Mouse (Mus musculus) adrenal gland, postnatal 14 days (tissue): Measurements from ENCODE around the gene Tnks1bp1. TPM values are rescaled to one million over a fixed set of nuclear protein-coding genes. Genes with fewer than 3 reads are reported as not detected.

Source experiments
- DNase-seq: peaks from one replicate; pipeline ENCODE4 v3.0.0; 2021; ENCODE audit warnings: mixed read lengths
- long read RNA-seq, 2 experiments: library from polyadenylated mRNA; stranded (forward); transcript quantifications; one replicate each; pipeline ENCODE4 v2.0.0; 2021
- total RNA-seq: library from RNA; stranded (reverse); gene quantifications from 2 replicates; pipeline ENCODE4 v1.2.3, GENCODE M21; 2021

Tnks1bp1 gene
- 111 and 120 TPM in 2 replicates for total RNA-seq
- long read RNA-seq, experiment 1, full-length matches to known transcripts, result 1 of 24 reads
- long read RNA-seq, experiment 1, partial matches to known transcripts, result 13 of 24 reads
- long read RNA-seq, experiment 1, other reads (novel, unspliced or antisense), result 10 of 24 reads
- long read RNA-seq, experiment 2, full-length matches to known transcripts, result 1 of 22 reads
- long read RNA-seq, experiment 2, partial matches to known transcripts, result 14 of 22 reads
- long read RNA-seq, experiment 2, other reads (novel, unspliced or antisense), result 7 of 22 reads

GRCm38 (mm10) chr2:85047596-85048167, at the start of gene Tnks1bp1:
Gene Tnks1bp1, plus strand, starts transcription at chr2:85048022.
- peak; percentile 99 for DNase-seq

- no peak for DNase-seq
Observed at GRCm38 (mm10) chr2:84999486-85000181, 48.2 kb upstream of the Tnks1bp1 start.

GRCm38 (mm10) chr2:85001497-85001896, 46.3 kb upstream of the Tnks1bp1 start:
- no peak for DNase-seq

GRCm38 (mm10) chr2:85002575-85002974, 45.2 kb upstream of the Tnks1bp1 start:
- no peak for DNase-seq

GRCm38 (mm10) chr2:85004341-85004740, 43.5 kb upstream of the Tnks1bp1 start:
- no peak for DNase-seq

- DNase-seq, result no peak
Observed at GRCm38 (mm10) chr2:85006600-85006999, 41.2 kb upstream of the Tnks1bp1 start.

GRCm38 (mm10) chr2:85007729-85008128, 40.1 kb upstream of the Tnks1bp1 start:
- peak; percentile 47 for DNase-seq

- DNase-seq, result no peak
Observed at GRCm38 (mm10) chr2:85009212-85009611, 38.6 kb upstream of the Tnks1bp1 start.

- peak; percentile 47 for DNase-seq
Observed at GRCm38 (mm10) chr2:85011906-85012604, 35.8 kb upstream of the Tnks1bp1 start.

- DNase-seq, result no peak
Observed at GRCm38 (mm10) chr2:85012679-85013078, 35.1 kb upstream of the Tnks1bp1 start.

- no peak for DNase-seq
Observed at GRCm38 (mm10) chr2:85013826-85014587, 33.8 kb upstream of the Tnks1bp1 start.

GRCm38 (mm10) chr2:85014588-85014982, 33.2 kb upstream of the Tnks1bp1 start:
- DNase-seq, result no peak

GRCm38 (mm10) chr2:85022043-85022442, 25.8 kb upstream of the Tnks1bp1 start:
- no peak for DNase-seq

- no peak for DNase-seq
Observed at GRCm38 (mm10) chr2:85026178-85026577, 21.6 kb upstream of the Tnks1bp1 start.

- no peak for DNase-seq
Observed at GRCm38 (mm10) chr2:85027281-85027680, 20.5 kb upstream of the Tnks1bp1 start.

- no peak for DNase-seq
Observed at GRCm38 (mm10) chr2:85029897-85030296, 17.9 kb upstream of the Tnks1bp1 start.

GRCm38 (mm10) chr2:85030989-85031388, 16.8 kb upstream of the Tnks1bp1 start:
- DNase-seq, result no peak

- DNase-seq, result no peak
Observed at GRCm38 (mm10) chr2:85033121-85033520, 14.7 kb upstream of the Tnks1bp1 start.

GRCm38 (mm10) chr2:85034169-85034568, 13.7 kb upstream of the Tnks1bp1 start:
- DNase-seq, result no peak

GRCm38 (mm10) chr2:85036507-85037046, 11.2 kb upstream of the Tnks1bp1 start:
- no peak for DNase-seq
